In the genomic region with DNA sequence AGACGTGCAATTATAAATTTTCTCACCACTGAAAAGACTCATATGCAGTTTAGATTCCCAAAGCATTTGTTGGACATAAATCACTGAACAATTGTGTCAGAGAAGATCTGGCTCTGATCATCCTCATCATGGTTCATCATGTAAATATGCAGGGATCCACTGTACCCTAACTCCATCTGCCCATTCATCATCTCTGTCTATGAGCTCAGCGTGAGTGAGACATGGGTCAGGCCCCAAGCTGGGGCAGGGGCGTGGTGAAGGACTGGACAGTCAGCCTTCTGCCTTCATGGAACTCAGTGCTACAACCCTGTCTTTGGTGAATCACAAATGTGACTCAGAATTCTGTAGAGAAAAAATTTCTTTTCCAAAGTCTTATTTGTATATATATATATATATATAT, we compare ENCODE assay signal across 13 mouse cellular contexts. TPM values are rescaled to one million over a fixed set of nuclear protein-coding genes. Genes with fewer than 3 reads are reported as not detected.
"Had no signal": no experiment of that assay in that cellular context is flagged by ENCODE, and none has a peak within 500 bp of the region (broad histone marks: within the 10 kb centered on the region; RNA-seq: fewer than 3 reads in every experiment).

No protein-coding gene starts in this region.

- DNase-seq: lung, adult 18-20 months; lung, embryonic 14.5 days; lung, postnatal 10 days; lung, postnatal 4 days; midbrain, embryonic 14.5 days; retina, postnatal 1 day; right cerebral cortex, adult 18-20 months; right cerebral cortex, postnatal 14 days; thymus, adult 2 months; thymus, postnatal 25 days; thymus, postnatal 4 days had no signal

RNA-seq across cellular contexts. Expression of a gene that starts 53.2 kb away (rescaled TPM):
- total RNA-seq: megakaryocyte, adult 5-6 weeks; megakaryocyte-erythroid progenitor cell, adult 5-6 weeks had no signal
